Mouse (Mus musculus) heart, postnatal 4 days (tissue): ENCODE measurements around the gene 4933417A18Rik. TPM values are rescaled to one million over a fixed set of nuclear protein-coding genes. Genes with fewer than 3 reads are reported as not detected.
"Not testable (repeated sequence)": the region's sequence is repeated elsewhere in the genome, so short reads cannot be mapped to it uniquely, and the experiment has no call there.

Experiments
- DNase-seq: peaks from one replicate; pipeline ENCODE4 v3.0.0; 2021
- total RNA-seq, 2 experiments: library from RNA; stranded (reverse); gene quantifications; 2 replicates each; pipeline ENCODE4 v1.2.3; 2021

4933417A18Rik gene
- total RNA-seq, 2 experiments from 2014 or later = not detected

DNA sequence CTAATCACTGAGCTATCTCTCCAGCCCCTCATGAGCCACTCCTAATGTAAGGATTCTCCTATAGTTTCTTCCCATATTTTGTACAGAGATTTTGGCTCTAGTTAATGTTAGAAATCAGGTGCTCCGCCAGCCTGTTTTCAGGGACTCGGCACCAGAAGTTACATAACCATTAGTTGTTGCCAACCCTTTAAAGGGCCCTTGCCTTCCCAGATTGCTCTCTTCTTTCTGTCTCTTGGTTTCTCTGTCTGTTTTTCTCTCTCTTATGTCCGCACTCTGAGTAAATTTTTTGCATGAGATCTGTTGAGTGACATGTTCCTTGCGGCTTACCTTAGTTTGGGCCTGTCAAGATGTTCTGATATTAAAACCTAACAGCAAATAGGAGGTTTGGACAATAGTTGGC, 51.9 kb downstream of the 4933417A18Rik start:
- no peak for DNase-seq

GRCm38 (mm10) chr13:34977410-34977809, 53.2 kb downstream of the 4933417A18Rik start:
- no peak for DNase-seq

GRCm38 (mm10) chr13:34978635-34979034, 54.4 kb downstream of the 4933417A18Rik start:
- DNase-seq = not testable (repeated sequence)

- DNase-seq = not testable (repeated sequence)
Measured at GRCm38 (mm10) chr13:34983479-34983878, 59.3 kb downstream of the 4933417A18Rik start.

DNA sequence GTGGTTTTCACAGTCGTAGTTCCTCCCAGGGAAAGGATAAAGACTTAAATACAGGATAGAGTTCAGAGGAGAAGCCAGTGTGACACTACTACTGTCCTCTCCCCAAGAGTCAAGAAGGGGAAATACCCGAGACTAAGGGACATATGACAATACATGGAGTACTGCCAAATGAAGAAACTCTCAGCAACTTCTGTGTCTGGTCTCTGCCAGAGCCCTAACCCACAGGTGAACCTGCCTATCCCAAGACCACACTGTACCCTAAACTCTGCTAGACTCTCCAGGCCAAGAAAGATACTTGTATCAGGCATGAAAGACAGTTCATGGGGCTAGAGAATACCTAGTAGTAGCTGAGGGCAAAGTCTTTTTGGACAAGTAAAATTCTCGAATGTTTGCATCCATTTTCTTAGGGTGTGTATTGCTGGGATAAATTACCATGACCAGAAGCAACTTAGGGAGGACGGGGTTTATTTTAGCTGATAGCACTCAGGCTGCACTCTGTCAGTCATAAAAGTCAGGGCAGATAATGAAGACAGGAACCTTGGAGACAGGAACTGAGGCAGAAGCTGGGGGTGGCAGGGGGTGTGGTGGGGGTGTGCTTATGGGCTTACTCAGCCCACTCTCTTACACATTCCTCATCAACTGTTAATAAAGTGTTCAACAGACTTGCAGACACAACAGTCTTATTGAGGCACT, 67.5 kb downstream of the 4933417A18Rik start:
- DNase-seq = no peak

DNA sequence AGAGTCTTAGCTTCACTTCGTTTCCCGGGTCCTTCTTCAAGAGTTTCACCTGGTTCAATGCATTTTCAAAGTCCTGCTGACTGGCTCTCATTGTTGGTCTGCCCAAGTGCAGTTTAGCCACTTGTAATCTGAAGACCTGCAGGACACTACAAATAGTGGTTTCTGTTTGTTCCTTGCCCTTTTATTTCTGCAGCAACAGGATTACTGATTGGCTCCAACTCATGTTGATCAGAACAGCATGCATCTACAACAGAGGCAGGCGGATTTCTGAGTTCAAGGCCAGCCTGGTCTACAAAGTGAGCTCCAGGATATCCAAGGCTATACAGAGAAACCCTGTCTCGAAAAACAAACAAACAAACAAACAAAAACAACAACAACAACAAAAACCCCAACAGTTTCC, 68.9 kb downstream of the 4933417A18Rik start:
- no peak for DNase-seq

GRCm38 (mm10) chr13:34993595-34993982, 69.4 kb downstream of the 4933417A18Rik start:
- DNase-seq = no peak

GRCm38 (mm10) chr13:34993983-34994811, 70.0 kb downstream of the 4933417A18Rik start:
- DNase-seq = peak; percentile 98

DNA sequence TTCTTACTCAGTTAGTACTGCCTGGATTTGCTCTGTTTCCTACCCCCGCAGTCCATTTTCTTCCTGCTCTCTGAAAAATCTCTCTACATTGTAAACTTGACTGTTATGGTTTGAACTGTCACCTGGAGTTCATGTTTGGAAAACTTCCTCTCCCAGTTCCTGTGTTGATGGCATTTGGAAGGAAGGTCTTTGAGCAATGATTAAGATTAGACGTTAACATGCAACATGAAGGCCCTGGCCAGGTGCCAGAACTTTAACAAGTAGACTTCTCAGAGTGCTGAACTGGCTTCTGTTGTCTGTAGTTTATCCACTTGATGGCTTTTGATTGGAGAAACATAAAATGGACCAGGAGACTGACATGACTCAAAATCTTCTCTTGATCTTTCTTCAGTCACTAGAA, 71.7 kb downstream of the 4933417A18Rik start:
- peak; percentile 34 for DNase-seq

Other genes with a start within 250 kb of the 4933417A18Rik start
- gene Fam50b, start 189.6 kb upstream of the 4933417A18Rik start, total RNA-seq = not detected
- gene Prpf4b, start 49.1 kb upstream of the 4933417A18Rik start, total RNA-seq = 10 to 100 TPM; 49.3 to 51.7 TPM
- gene Fam217a, start 99 bp upstream of the 4933417A18Rik start, total RNA-seq = under 1 TPM; 0.56 to 0.76 TPM
- gene Eci3, start 39.4 kb downstream of the 4933417A18Rik start, total RNA-seq = 1 to 10 TPM; 1.8 to 2.1 TPM
- 100 to 1,000 TPM; 251 to 275 TPM for gene Eci2, start 102.7 kb downstream of the 4933417A18Rik start, total RNA-seq